Mouse (Mus musculus): ENCODE results near the gene Ywhag.

Ywhag gene

DNA sequence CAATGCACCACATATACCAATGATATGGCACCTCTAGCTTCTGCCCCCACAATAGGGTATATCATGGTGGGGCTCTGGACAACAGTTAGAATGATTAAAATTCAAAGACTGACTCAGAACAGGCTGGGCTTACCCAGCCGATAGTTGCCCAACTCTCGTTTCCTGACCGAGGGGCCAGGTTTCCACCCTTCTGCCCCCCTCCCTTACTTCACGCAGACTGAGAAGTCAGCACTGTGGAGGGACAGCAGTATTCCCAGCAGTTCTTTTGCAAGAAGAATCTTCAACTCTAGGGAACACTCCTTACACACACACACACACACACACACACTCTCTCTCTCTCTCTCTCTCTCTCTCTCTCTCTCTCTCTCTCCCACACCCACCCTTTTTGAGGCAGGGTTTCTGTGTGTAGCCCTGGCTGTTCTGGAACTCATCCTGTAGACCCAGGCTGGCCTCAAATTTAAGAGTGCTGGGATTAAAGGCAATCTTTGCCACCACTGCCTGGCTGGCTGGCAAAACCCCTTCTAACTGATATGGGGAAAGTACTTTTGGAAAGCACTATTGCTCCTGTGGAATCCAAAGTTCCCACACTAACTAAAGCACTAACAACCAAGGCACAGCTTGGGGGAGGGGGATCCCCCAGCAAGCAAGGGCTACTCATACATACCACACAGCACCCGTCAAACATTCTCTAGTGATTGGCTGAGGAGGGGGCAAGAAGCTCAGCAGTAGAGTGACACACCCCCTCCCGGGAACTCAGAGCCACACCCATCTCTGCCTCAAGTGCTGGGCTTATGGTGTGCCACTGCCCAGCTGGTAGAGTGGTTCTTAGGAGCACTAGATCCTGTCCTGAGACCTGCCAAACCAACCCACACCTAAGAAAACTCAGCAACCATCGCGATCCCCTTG lies 28.8 kb downstream of the Ywhag start:
- no peaks in the 10 kb centered on the region for H3K9me3 ChIP-seq (ENCODE audit: low read length)
- no peak overlapping the region for H3K4me3 ChIP-seq (replicated peaks; ENCODE audit: low read length)
- H3K36me3 ChIP-seq (ENCODE audit: insufficient read depth, low read length): peaks cover 66% of the 10 kb centered on the region
- no peaks in the 10 kb centered on the region for H3K27me3 ChIP-seq (ENCODE audit: insufficient read depth, low read length)
- TF ChIP-seq POU5F1 (IDR thresholded peaks at IDR 0.05; ENCODE audit: borderline replicate concordance, low read length): no peak
- no peak for TF ChIP-seq CTCF (conservative IDR thresholded peaks at IDR 0.05; ENCODE audit: low read length)
- TF ChIP-seq NANOG (IDR thresholded peaks at IDR 0.05; ENCODE audit: borderline replicate concordance, low read length): no peak
- peaks cover 90% of the 10 kb centered on the region for H3K4me1 ChIP-seq (replicated peaks; ENCODE audit: low read depth, low read length)

DNA sequence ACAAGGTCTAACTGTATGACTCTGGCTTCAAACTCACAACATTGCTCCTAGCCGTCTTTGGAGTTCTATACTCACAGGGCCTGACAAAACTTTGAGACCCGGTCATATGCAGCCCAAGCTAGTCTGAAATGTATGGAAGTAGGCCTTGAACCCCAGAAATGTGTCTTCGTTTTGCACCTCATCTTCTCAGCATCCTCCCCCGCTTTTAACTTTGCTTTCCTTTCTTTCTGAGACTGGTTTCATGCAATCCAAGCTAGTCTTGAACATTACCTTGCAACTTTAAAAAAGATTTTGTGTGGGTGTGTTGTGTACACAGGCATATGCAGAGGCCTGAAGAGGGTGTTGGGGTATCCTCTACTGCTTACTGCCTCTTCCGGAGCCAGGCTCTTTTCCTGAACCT lies 30.2 kb downstream of the Ywhag start:
- no peaks in the 10 kb centered on the region for H3K27me3 ChIP-seq (ENCODE audit: insufficient read depth, low read length)
- TF ChIP-seq POU5F1 (IDR thresholded peaks at IDR 0.05; ENCODE audit: borderline replicate concordance, low read length): no peak
- no peak for TF ChIP-seq NANOG (IDR thresholded peaks at IDR 0.05; ENCODE audit: borderline replicate concordance, low read length)
- no peak for TF ChIP-seq CTCF (conservative IDR thresholded peaks at IDR 0.05; ENCODE audit: low read length)
- no peaks in the 10 kb centered on the region for H3K9me3 ChIP-seq (ENCODE audit: low read length)
- H3K36me3 ChIP-seq (ENCODE audit: insufficient read depth, low read length): peaks cover 52% of the 10 kb centered on the region
- peaks cover 87% of the 10 kb centered on the region for H3K4me1 ChIP-seq (replicated peaks; ENCODE audit: low read depth, low read length)
- peak overlapping the region; percentile 72 for H3K4me3 ChIP-seq (replicated peaks; ENCODE audit: low read length)

GRCm38 (mm10) chr5:135903551-135904151 lies 30.8 kb downstream of the Ywhag start:
- Histone ChIP-seq H3K4me3 (replicated peaks; ENCODE audit: low read length) (peak overlapping the region; percentile 72), H3K4me1 (replicated peaks; ENCODE audit: low read depth, low read length) (peaks cover 87% of the 10 kb centered on the region), H3K9me3 (ENCODE audit: low read length) (no peaks in the 10 kb centered on the region), H3K36me3 (ENCODE audit: insufficient read depth, low read length) (peaks cover 46% of the 10 kb centered on the region), H3K27me3 (ENCODE audit: insufficient read depth, low read length) (no peaks in the 10 kb centered on the region)
- TF ChIP-seq NANOG (IDR thresholded peaks at IDR 0.05; ENCODE audit: borderline replicate concordance, low read length) (no peak), POU5F1 (IDR thresholded peaks at IDR 0.05; ENCODE audit: borderline replicate concordance, low read length) (no peak), CTCF (conservative IDR thresholded peaks at IDR 0.05; ENCODE audit: low read length) (peak; percentile 95)

GRCm38 (mm10) chr5:135903058-135903457 lies 31.4 kb downstream of the Ywhag start:
- no peaks in the 10 kb centered on the region for H3K27me3 ChIP-seq (ENCODE audit: insufficient read depth, low read length)
- H3K4me1 ChIP-seq (replicated peaks; ENCODE audit: low read depth, low read length): peaks cover 87% of the 10 kb centered on the region
- TF ChIP-seq POU5F1 (IDR thresholded peaks at IDR 0.05; ENCODE audit: borderline replicate concordance, low read length) (no peak), CTCF (conservative IDR thresholded peaks at IDR 0.05; ENCODE audit: low read length) (no peak)
- H3K36me3 ChIP-seq (ENCODE audit: insufficient read depth, low read length): peaks cover 40% of the 10 kb centered on the region
- H3K4me3 ChIP-seq (replicated peaks; ENCODE audit: low read length): peak overlapping the region; percentile 72
- no peaks in the 10 kb centered on the region for H3K9me3 ChIP-seq (ENCODE audit: low read length)

DNA sequence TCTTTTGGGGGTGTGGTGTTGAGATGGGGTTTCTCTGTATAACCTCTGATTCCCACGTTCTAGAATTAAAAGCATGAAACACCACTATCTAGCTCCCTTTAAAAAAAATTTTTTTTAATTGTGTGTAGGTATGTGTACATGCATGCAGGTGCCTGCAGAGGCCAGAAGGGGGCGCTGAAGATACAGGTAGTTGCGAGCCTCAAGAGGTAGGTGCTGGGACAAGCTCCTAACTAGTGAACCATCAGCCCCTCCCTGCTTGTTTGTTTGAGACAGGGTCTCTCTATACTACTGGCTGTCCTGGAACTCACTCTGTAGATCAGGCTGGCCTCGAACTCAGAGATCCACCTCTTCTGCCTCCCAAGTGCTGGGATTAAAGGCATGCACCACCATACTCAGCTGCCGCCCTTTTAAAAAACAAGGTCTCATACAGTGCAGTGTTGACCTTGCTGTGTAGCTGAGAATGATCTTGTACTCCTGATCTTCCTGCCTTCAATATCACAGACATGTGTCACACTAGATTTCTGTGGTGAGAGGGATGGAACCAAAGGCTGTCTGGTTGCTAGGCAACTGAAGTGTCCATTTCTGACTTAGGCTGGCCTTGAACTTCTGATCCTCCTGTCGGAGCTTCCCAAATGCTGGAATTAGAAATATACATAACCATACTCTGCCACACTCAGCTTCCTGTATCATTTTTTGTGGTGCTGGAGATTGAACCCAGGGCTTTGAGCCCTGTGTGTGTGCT lies 32.9 kb downstream of the Ywhag start:
- peaks cover 25% of the 10 kb centered on the region for H3K36me3 ChIP-seq (ENCODE audit: insufficient read depth, low read length)
- peak; percentile 90 for TF ChIP-seq CTCF (conservative IDR thresholded peaks at IDR 0.05; ENCODE audit: low read length)
- no peak for TF ChIP-seq NANOG (IDR thresholded peaks at IDR 0.05; ENCODE audit: borderline replicate concordance, low read length)

GRCm38 (mm10) chr5:135900701-135901100 lies 33.7 kb downstream of the Ywhag start:
- H3K4me1 ChIP-seq (replicated peaks; ENCODE audit: low read depth, low read length): peaks cover 82% of the 10 kb centered on the region
- no peaks in the 10 kb centered on the region for H3K27me3 ChIP-seq (ENCODE audit: insufficient read depth, low read length)
- peaks cover 17% of the 10 kb centered on the region for H3K36me3 ChIP-seq (ENCODE audit: insufficient read depth, low read length)
- no peaks in the 10 kb centered on the region for H3K9me3 ChIP-seq (ENCODE audit: low read length)
- no peak for TF ChIP-seq POU5F1 (IDR thresholded peaks at IDR 0.05; ENCODE audit: borderline replicate concordance, low read length)
- no peak for TF ChIP-seq CTCF (conservative IDR thresholded peaks at IDR 0.05; ENCODE audit: low read length)
- no peak for TF ChIP-seq NANOG (IDR thresholded peaks at IDR 0.05; ENCODE audit: borderline replicate concordance, low read length)
- H3K4me3 ChIP-seq (replicated peaks; ENCODE audit: low read length): no peak overlapping the region

More for the DNA sequence above, 32.9 kb downstream of the Ywhag start:
- H3K9me3 ChIP-seq (ENCODE audit: low read length): no peaks in the 10 kb centered on the region
- H3K4me1 ChIP-seq (replicated peaks; ENCODE audit: low read depth, low read length): peaks cover 85% of the 10 kb centered on the region
- no peak overlapping the region for H3K4me3 ChIP-seq (replicated peaks; ENCODE audit: low read length)
- H3K27me3 ChIP-seq (ENCODE audit: insufficient read depth, low read length): no peaks in the 10 kb centered on the region

DNA sequence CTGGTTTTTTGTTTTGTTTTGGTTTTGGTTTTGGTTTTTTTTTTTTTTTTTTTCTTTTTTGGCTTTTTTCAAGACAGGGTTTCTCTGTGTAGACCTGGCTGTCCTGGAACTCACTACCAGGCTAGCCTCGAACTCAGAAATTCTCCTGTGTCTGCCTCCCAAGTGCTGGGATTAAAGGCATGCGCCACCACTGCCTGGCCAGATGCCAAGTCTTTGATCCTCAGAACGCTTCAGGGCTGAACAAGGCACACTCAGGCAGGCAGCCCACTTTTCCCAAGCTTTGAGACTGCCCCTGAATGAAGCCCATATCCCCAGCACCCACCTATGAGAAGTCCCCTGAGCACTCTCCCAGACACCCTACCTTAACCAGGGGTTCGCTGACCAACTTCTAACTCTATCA lies 34.6 kb downstream of the Ywhag start:
- TF ChIP-seq POU5F1 (IDR thresholded peaks at IDR 0.05; ENCODE audit: borderline replicate concordance, low read length): no peak
- no peak for TF ChIP-seq NANOG (IDR thresholded peaks at IDR 0.05; ENCODE audit: borderline replicate concordance, low read length)
- TF ChIP-seq CTCF (conservative IDR thresholded peaks at IDR 0.05; ENCODE audit: low read length): no peak
- peaks cover 8% of the 10 kb centered on the region for H3K36me3 ChIP-seq (ENCODE audit: insufficient read depth, low read length)
- no peaks in the 10 kb centered on the region for H3K27me3 ChIP-seq (ENCODE audit: insufficient read depth, low read length)
- H3K4me3 ChIP-seq (replicated peaks; ENCODE audit: low read length): no peak overlapping the region
- H3K9me3 ChIP-seq (ENCODE audit: low read length): no peaks in the 10 kb centered on the region
- peaks cover 77% of the 10 kb centered on the region for H3K4me1 ChIP-seq (replicated peaks; ENCODE audit: low read depth, low read length)

- no peak for TF ChIP-seq NANOG (IDR thresholded peaks at IDR 0.05; ENCODE audit: borderline replicate concordance, low read length)
- TF ChIP-seq POU5F1 (IDR thresholded peaks at IDR 0.05; ENCODE audit: borderline replicate concordance, low read length): no peak
- no peak for TF ChIP-seq CTCF (conservative IDR thresholded peaks at IDR 0.05; ENCODE audit: low read length)
- Histone ChIP-seq H3K9me3 (ENCODE audit: low read length) (no peaks in the 10 kb centered on the region), H3K4me1 (replicated peaks; ENCODE audit: low read depth, low read length) (peaks cover 73% of the 10 kb centered on the region), H3K27me3 (ENCODE audit: insufficient read depth, low read length) (no peaks in the 10 kb centered on the region), H3K36me3 (ENCODE audit: insufficient read depth, low read length) (no peaks in the 10 kb centered on the region), H3K4me3 (replicated peaks; ENCODE audit: low read length) (no peak overlapping the region)
Measured at GRCm38 (mm10) chr5:135898995-135899394, 35.4 kb downstream of the Ywhag start.
